Mouse (Mus musculus): ENCODE results near the gene Cd47. TPM values are rescaled to one million over a fixed set of nuclear protein-coding genes. Genes with fewer than 3 reads are reported as not detected.

Gene Cd47
- total RNA-seq, 2 experiments from 2014 or later, result 223 to 229 TPM

- no peak for DNase-seq
Measured at GRCm38 (mm10) chr16:49834130-49834693, 33.9 kb downstream of the Cd47 start.

- no peak for DNase-seq
Measured at GRCm38 (mm10) chr16:49836634-49837164, 36.4 kb downstream of the Cd47 start.

- no peak for DNase-seq
Measured at GRCm38 (mm10) chr16:49838923-49839322, 38.6 kb downstream of the Cd47 start.

GRCm38 (mm10) chr16:49839681-49840535 lies 39.6 kb downstream of the Cd47 start:
- DNase-seq, result peak; percentile 14 to 29

GRCm38 (mm10) chr16:49843723-49844122 lies 43.4 kb downstream of the Cd47 start:
- DNase-seq, result no peak

GRCm38 (mm10) chr16:49847224-49848003 lies 47.1 kb downstream of the Cd47 start:
- no peak for DNase-seq

GRCm38 (mm10) chr16:49848651-49849050 lies 48.3 kb downstream of the Cd47 start:
- DNase-seq, result no peak

GRCm38 (mm10) chr16:49852940-49853339 lies 52.6 kb downstream of the Cd47 start:
- DNase-seq, result no peak

- DNase-seq, result no peak
Measured at GRCm38 (mm10) chr16:49853633-49854032, 53.3 kb downstream of the Cd47 start.

GRCm38 (mm10) chr16:49854194-49854593 lies 53.9 kb downstream of the Cd47 start:
- DNase-seq, result no peak

- DNase-seq, result peak; percentile 90 to 91
Measured at GRCm38 (mm10) chr16:49854931-49855835, 54.9 kb downstream of the Cd47 start.

GRCm38 (mm10) chr16:49855836-49856503 lies 55.6 kb downstream of the Cd47 start:
- no peak for DNase-seq

GRCm38 (mm10) chr16:49856661-49857060 lies 56.3 kb downstream of the Cd47 start:
- no peak for DNase-seq

GRCm38 (mm10) chr16:49857504-49858160 lies 57.3 kb downstream of the Cd47 start:
- peak in 1 of 2 experiments; percentile 12 for DNase-seq

- no peak for DNase-seq
Measured at GRCm38 (mm10) chr16:49858161-49858906, 58.0 kb downstream of the Cd47 start.

- no peak for DNase-seq
Measured at GRCm38 (mm10) chr16:49858907-49859853, 58.8 kb downstream of the Cd47 start.

GRCm38 (mm10) chr16:49861986-49862385 lies 61.7 kb downstream of the Cd47 start:
- no peak for DNase-seq

GRCm38 (mm10) chr16:49866617-49867016 lies 66.3 kb downstream of the Cd47 start:
- DNase-seq, result no peak

- no peak for DNase-seq
Measured at GRCm38 (mm10) chr16:49868278-49868677, 67.9 kb downstream of the Cd47 start.

Measured in layer of hippocampus, postnatal 36 days (tissue).